ENCODE assay signal across 8 mouse cellular contexts in genomic region chr16:22009099-22009584, GRCm38 (mm10). TPM values are rescaled to one million over a fixed set of nuclear protein-coding genes. Genes with fewer than 3 reads are reported as not detected.
DNase-seq lines count a peak whose midpoint lies in the region; ATAC-seq and TF ChIP-seq lines count a peak whose summit lies in the region.

Senp2 (plus strand) TSS chr16:22009484.

- no peaks in the 10 kb centered on the region for H3K36me3 ChIP-seq in hindbrain, embryonic 13.5 days

- TF ChIP-seq CTCF in Patski (IDR thresholded peaks at IDR 0.05): no peak

- H3K4me1 ChIP-seq in hindbrain, embryonic 13.5 days (replicated peaks): peaks cover 17% of the 10 kb centered on the region

- CTCF ChIA-PET in Patski (lab: Charles Lee): interaction anchor here (1.4 kb wide), 1 partner anchor 9 kb away, joined by 4 read pairs; no protein-coding TSS in a partner anchor

- WGBS in hindbrain, embryonic 13.5 days: under 1% methylated on average over 41 of the region's 45 CpGs

- POLR2A ChIA-PET in Patski (lab: Charles Lee): no interaction called here

- no peaks in the 10 kb centered on the region for H3K9me3 ChIP-seq in hindbrain, embryonic 13.5 days

- peak within 1 kb of the TSS; percentile 97 for H3K4me3 ChIP-seq in hindbrain, embryonic 13.5 days

- peak within 1 kb of the TSS; percentile 85 for H3K4me2 ChIP-seq in hindbrain, embryonic 13.5 days

- in situ Hi-C loops in Patski (cut with MboI; ENCODE audit: low pct_unique_long_range_greater_than_20kb): no loop called here

- peak; percentile 98 for ATAC-seq in Patski
- peak; percentile 99 for ATAC-seq in hindbrain, embryonic 13.5 days (ENCODE audit: low FRiP score)

- peak within 1 kb of the TSS; percentile 92 for H3K9ac ChIP-seq in hindbrain, embryonic 13.5 days

- H3K27me3 ChIP-seq in Patski: no peaks in the 10 kb centered on the region
- H3K27me3 ChIP-seq in hindbrain, embryonic 13.5 days: no peaks in the 10 kb centered on the region

- DNase-seq in Patski (ENCODE audit: low read depth, low spot score): peak; percentile 99
- DNase-seq in cerebellum, postnatal 14 days: peak; percentile 100
- DNase-seq in frontal cortex, postnatal 14 days (ENCODE audit: low spot score in 2 of 2): peak; percentile 100
- peak; percentile 99 to 100 for DNase-seq in layer of hippocampus, postnatal 25 days (ENCODE audit: extremely low spot score in 1 of 2, low spot score in 1 of 2)
- DNase-seq in lung, postnatal 25 days (ENCODE audit: low spot score): peak; percentile 100
- peak; percentile 100 for DNase-seq in retina, embryonic 14.5 days (ENCODE audit: low spot score)
- DNase-seq in thymus, postnatal 4 days: peak; percentile 100

- peak within 1 kb of the TSS; percentile 86 for H3K27ac ChIP-seq in hindbrain, embryonic 13.5 days

RNA-seq across cellular contexts. Expression of gene Senp2, which starts in this region (rescaled TPM):
- polyA plus RNA-seq in Patski (2021): 35.3 TPM
- polyA plus RNA-seq in hindbrain, embryonic 13.5 days (2015; fragmentation: Nextera tagmentation; extraction: Ambion mirVana): 43.7 and 45.3 TPM in 2 replicates
- 10 to 100 TPM; 79.2 to 84.9 TPM for total RNA-seq in layer of hippocampus, postnatal 25 days (2021)

Comparison
In these comparisons a context has a peak if more than half of its experiments do, and no peak if none do; other contexts are left out.
1. Peak in every context shown above with its lines: DNase-seq, ATAC-seq, H3K4me3 ChIP-seq and H3K27ac ChIP-seq.